Mouse (Mus musculus) midbrain, embryonic 10.5 days (tissue): Measurements from ENCODE around the gene Ercc6l. TPM values are rescaled to one million over a fixed set of nuclear protein-coding genes. Genes with fewer than 3 reads are reported as not detected.
"Not testable (repeated sequence)": the region's sequence is repeated elsewhere in the genome, so short reads cannot be mapped to it uniquely, and the experiment has no call there.

Experiments used
- DNase-seq: peaks from one replicate; pipeline ENCODE4 v3.0.0-alpha.2; 2017; ENCODE audit warnings: low spot score
- H3K27ac ChIP-seq: fragments of 300-500 bp; sonication (generic); replicated peaks from 2 replicates; pipeline ENCODE4 v1.5.1; 2016; ENCODE audit warnings: mild to moderate bottlenecking
- H3K27me3 ChIP-seq: fragments of 300-500 bp; sonication (generic); 2 replicates; pipeline ENCODE4 v1.6.1; 2016; ENCODE audit warnings: low read depth, mild to moderate bottlenecking; ENCODE audit not compliant: poor library complexity, severe bottlenecking
- H3K36me3 ChIP-seq: fragments of 300-500 bp; sonication (generic); 2 replicates; pipeline ENCODE4 v1.6.1; 2016; ENCODE audit warnings: mild to moderate bottlenecking, moderate library complexity
- H3K4me1 ChIP-seq: fragments of 300-500 bp; sonication (generic); 2 replicates; pipeline ENCODE4 v1.6.1; 2016
- H3K4me3 ChIP-seq: fragments of 300-500 bp; sonication (generic); 2 replicates; pipeline ENCODE4 v1.5.1; 2016; ENCODE audit warnings: mild to moderate bottlenecking, moderate library complexity
- H3K9me3 ChIP-seq: fragments of 300-500 bp; sonication (generic); replicated peaks from 2 replicates; pipeline ENCODE4 v1.6.1; 2016; ENCODE audit warnings: mild to moderate bottlenecking
- WGBS: fragments of 180-500 bp; shearing (Covaris S2); methylation state at CpG from one replicate; pipeline ENCODE4 v1.1.7; 2016; 5-methylcytosine and 5-hydroxymethylcytosine counted together
- polyA plus RNA-seq: library from polyadenylated mRNA; unstranded; fragments of >200 nt; fragmentation: Nextera tagmentation; extraction: Ambion mirVana; gene quantifications from 2 replicates; pipeline ENCODE4 v1.2.1, GENCODE M21; 2016

Gene Ercc6l
- polyA plus RNA-seq, 1 experiment from 2014 or later: 22.9 TPM

- H3K27me3 ChIP-seq: peaks cover 26% of the 10 kb centered on the region
- H3K4me3 ChIP-seq: no peak overlapping the region
- peaks cover 13% of the 10 kb centered on the region for H3K4me1 ChIP-seq
- no peak for DNase-seq
- H3K36me3 ChIP-seq: no peaks in the 10 kb centered on the region
- 71% methylated on average over 4 of the region's 4 CpGs for WGBS
- H3K9me3 ChIP-seq: no peaks in the 10 kb centered on the region
- H3K27ac ChIP-seq: no peak overlapping the region
Observed at GRCm38 (mm10) chrX:102163529-102163928, 6.6 kb upstream of the Ercc6l start.

- no peaks in the 10 kb centered on the region for H3K9me3 ChIP-seq
- H3K36me3 ChIP-seq: no peaks in the 10 kb centered on the region
- H3K27me3 ChIP-seq: peaks cover 23% of the 10 kb centered on the region
- no peak overlapping the region for H3K27ac ChIP-seq
- no peak overlapping the region for H3K4me3 ChIP-seq
- H3K4me1 ChIP-seq: peaks cover 13% of the 10 kb centered on the region
- DNase-seq: no peak
- WGBS: 46% methylated on average over 2 of the region's 2 CpGs
Observed at GRCm38 (mm10) chrX:102163096-102163495, 6.2 kb upstream of the Ercc6l start.

- DNase-seq: no peak
- WGBS: 82% methylated on average over 2 of the region's 2 CpGs
- Histone ChIP-seq H3K36me3 (no peaks in the 10 kb centered on the region), H3K27ac (no peak overlapping the region), H3K4me1 (peaks cover 3% of the 10 kb centered on the region; the same call in 1 of the 2 replicates), H3K4me3 (no peak overlapping the region), H3K27me3 (peaks cover 14% of the 10 kb centered on the region), H3K9me3 (no peaks in the 10 kb centered on the region)
Observed at GRCm38 (mm10) chrX:102160528-102160927, 3.6 kb upstream of the Ercc6l start.

- Histone ChIP-seq H3K9me3 (no peaks in the 10 kb centered on the region), H3K27ac (no peak overlapping the region), H3K27me3 (peaks cover 8% of the 10 kb centered on the region; the same call in 1 of the 2 replicates), H3K4me3 (no peak overlapping the region), H3K36me3 (no peaks in the 10 kb centered on the region), H3K4me1 (peaks cover 3% of the 10 kb centered on the region; the same call in 1 of the 2 replicates)
- WGBS: 50% methylated on average over 2 of the region's 2 CpGs
- peak; percentile 15 for DNase-seq
Observed at GRCm38 (mm10) chrX:102159778-102160177, 2.9 kb upstream of the Ercc6l start.

- peak overlapping the region; percentile 85 for H3K27ac ChIP-seq
- peaks cover 19% of the 10 kb centered on the region for H3K36me3 ChIP-seq
- peaks cover 8% of the 10 kb centered on the region; the same call in 1 of the 2 replicates for H3K27me3 ChIP-seq
- H3K4me1 ChIP-seq: peaks cover 3% of the 10 kb centered on the region; the same call in 1 of the 2 replicates
- peak overlapping the region; percentile 62 for H3K4me3 ChIP-seq
- 0 out of 2 replicates have a peak, but pooled peaks cover 3% of the 10 kb centered on the region for H3K9me3 ChIP-seq
- 55% methylated on average over 5 of the region's 5 CpGs for WGBS
- no peak for DNase-seq
Observed at GRCm38 (mm10) chrX:102157423-102157791, 516 bp upstream of the Ercc6l start.

- no peak overlapping the region for H3K4me3 ChIP-seq
- DNase-seq: no peak
- H3K27ac ChIP-seq: no peak overlapping the region
- H3K4me1 ChIP-seq: no peaks in the 10 kb centered on the region
- H3K9me3 ChIP-seq: no peaks in the 10 kb centered on the region
- WGBS: 86% methylated on average over 1 of the region's 1 CpGs
- H3K27me3 ChIP-seq: peaks cover 67% of the 10 kb centered on the region
- H3K36me3 ChIP-seq: peaks cover 48% of the 10 kb centered on the region
Observed at GRCm38 (mm10) chrX:102141157-102141556, 15.7 kb downstream of the Ercc6l start.

- peaks cover 49% of the 10 kb centered on the region for H3K36me3 ChIP-seq
- peaks cover 9% of the 10 kb centered on the region; the same call in 1 of the 2 replicates for H3K4me1 ChIP-seq
- DNase-seq: no peak
- WGBS: 82% methylated on average over 2 of the region's 2 CpGs
- H3K27me3 ChIP-seq: peaks cover 59% of the 10 kb centered on the region
- H3K9me3 ChIP-seq: no peaks in the 10 kb centered on the region
- no peak overlapping the region for H3K27ac ChIP-seq
- H3K4me3 ChIP-seq: no peak overlapping the region
Observed at GRCm38 (mm10) chrX:102121321-102121720, 35.6 kb downstream of the Ercc6l start.

- Histone ChIP-seq H3K4me3 (peak within 1 kb of the TSS; percentile 70), H3K36me3 (peaks cover 28% of the 10 kb centered on the region), H3K27me3 (peaks cover 76% of the 10 kb centered on the region), H3K9me3 (no peaks in the 10 kb centered on the region), H3K4me1 (peaks cover 9% of the 10 kb centered on the region; the same call in 1 of the 2 replicates), H3K27ac (peak within 1 kb of the TSS; percentile 79)
- peak; percentile 93 for DNase-seq
- 21% methylated on average over 30 of the region's 30 CpGs for WGBS
Observed at GRCm38 (mm10) chrX:102119042-102119864, 37.6 kb downstream of the Ercc6l start, which contains the start of gene Pin4. Gene Pin4 (plus strand): TSS chrX:102119447.

- Histone ChIP-seq H3K9me3 (no peaks in the 10 kb centered on the region), H3K27me3 (peaks cover 95% of the 10 kb centered on the region), H3K36me3 (no peaks in the 10 kb centered on the region), H3K27ac (0 out of 2 replicates have a peak overlapping the region, but pooled peaks have one; percentile 57), H3K4me3 (no peak overlapping the region), H3K4me1 (peaks cover 8% of the 10 kb centered on the region; the same call in 1 of the 2 replicates)
- no peak for DNase-seq
- 52% methylated on average over 4 of the region's 4 CpGs for WGBS
Observed at GRCm38 (mm10) chrX:102115676-102116075, 41.2 kb downstream of the Ercc6l start.

GRCm38 (mm10) chrX:102109349-102109748 lies 47.5 kb downstream of the Ercc6l start:
- H3K27me3 ChIP-seq: peaks cover 72% of the 10 kb centered on the region
- not testable (repeated sequence) for H3K9me3 ChIP-seq, H3K36me3 ChIP-seq, H3K4me1 ChIP-seq, DNase-seq, H3K27ac ChIP-seq, H3K4me3 ChIP-seq
- WGBS: 84% methylated on average over 5 of the region's 5 CpGs

- H3K9me3 ChIP-seq, H3K4me3 ChIP-seq, H3K27ac ChIP-seq, H3K36me3 ChIP-seq, H3K4me1 ChIP-seq, DNase-seq: not testable (repeated sequence)
- H3K27me3 ChIP-seq: peaks cover 71% of the 10 kb centered on the region
- WGBS: 79% methylated on average over 2 of the region's 2 CpGs
Observed at GRCm38 (mm10) chrX:102103830-102104229, 53.1 kb downstream of the Ercc6l start.

- no peak for DNase-seq
- Histone ChIP-seq H3K27me3 (peaks cover 65% of the 10 kb centered on the region), H3K36me3 (no peaks in the 10 kb centered on the region), H3K9me3 (no peaks in the 10 kb centered on the region), H3K4me3 (no peak overlapping the region), H3K27ac (no peak overlapping the region), H3K4me1 (0 out of 2 replicates have a peak, but pooled peaks cover 2% of the 10 kb centered on the region)
- WGBS: 59% methylated on average over 7 of the region's 7 CpGs
Observed at GRCm38 (mm10) chrX:102101886-102102285, 55.0 kb downstream of the Ercc6l start.

GRCm38 (mm10) chrX:102094381-102094904 lies 62.4 kb downstream of the Ercc6l start:
- Histone ChIP-seq H3K36me3 (no peaks in the 10 kb centered on the region), H3K4me1 (no peaks in the 10 kb centered on the region), H3K9me3 (no peaks in the 10 kb centered on the region), H3K4me3 (no peak overlapping the region), H3K27me3 (peaks cover 77% of the 10 kb centered on the region), H3K27ac (no peak overlapping the region)
- DNase-seq: no peak
- 86% methylated on average over 7 of the region's 7 CpGs for WGBS
